Mouse (Mus musculus) kidney, postnatal 25 days (tissue): ENCODE results near the gene Adcy2.
A peak's percentile ranks its signal among the peaks of the same experiment; 100 is the strongest.

Experiments used
- DNase-seq, 2 experiments: peaks; one replicate each; pipeline ENCODE4 v3.0.0; 2021; ENCODE audit warnings: mixed read lengths in 2 of 2

Gene Adcy2

GRCm38 (mm10) chr13:68607652-68608405, 391.5 kb downstream of the Adcy2 start:
- DNase-seq, result no peak

- DNase-seq, result peak; percentile 61 to 81
Measured at GRCm38 (mm10) chr13:68605689-68606126, 393.6 kb downstream of the Adcy2 start.

GRCm38 (mm10) chr13:68603085-68603484, 396.3 kb downstream of the Adcy2 start:
- no peak for DNase-seq

GRCm38 (mm10) chr13:68601184-68601583, 398.2 kb downstream of the Adcy2 start:
- DNase-seq, result peak in 1 of 2 experiments; percentile 39

GRCm38 (mm10) chr13:68598953-68599352, 400.4 kb downstream of the Adcy2 start:
- no peak for DNase-seq

GRCm38 (mm10) chr13:68597667-68598066, 401.7 kb downstream of the Adcy2 start:
- DNase-seq, result no peak

- no peak for DNase-seq
Measured at GRCm38 (mm10) chr13:68597199-68597598, 402.1 kb downstream of the Adcy2 start, which contains the start of gene 1700001L19Rik. 1700001L19Rik (plus strand) TSS chr13:68597421.

- DNase-seq, result peak in 1 of 2 experiments; percentile 31
Measured at GRCm38 (mm10) chr13:68593797-68594196, 405.5 kb downstream of the Adcy2 start.

GRCm38 (mm10) chr13:68588352-68588751, 411.0 kb downstream of the Adcy2 start:
- no peak for DNase-seq

GRCm38 (mm10) chr13:68585441-68585840, 413.9 kb downstream of the Adcy2 start:
- DNase-seq, result no peak

GRCm38 (mm10) chr13:68583961-68584360, 415.4 kb downstream of the Adcy2 start:
- DNase-seq, result no peak

- no peak for DNase-seq
Measured at GRCm38 (mm10) chr13:68582517-68582780, 416.9 kb downstream of the Adcy2 start.

GRCm38 (mm10) chr13:68581747-68582516, 417.4 kb downstream of the Adcy2 start, which contains the start of the genes Mtrr and Fastkd3:
Mtrr (minus strand) TSS chr13:68582149.
Fastkd3 (plus strand) TSS chr13:68582234.
- DNase-seq, result peak; percentile 99 to 100

- DNase-seq, result no peak
Measured at GRCm38 (mm10) chr13:68581086-68581740, 418.1 kb downstream of the Adcy2 start.

- DNase-seq, result no peak
Measured at GRCm38 (mm10) chr13:68577945-68578344, 421.4 kb downstream of the Adcy2 start.

- DNase-seq, result no peak
Measured at GRCm38 (mm10) chr13:68574398-68574797, 424.9 kb downstream of the Adcy2 start.

- DNase-seq, result peak; percentile 60 to 86
Measured at GRCm38 (mm10) chr13:68572966-68573913, 426.1 kb downstream of the Adcy2 start.

GRCm38 (mm10) chr13:68572247-68572646, 427.1 kb downstream of the Adcy2 start:
- DNase-seq, result no peak
